Mouse (Mus musculus): ENCODE data around the gene Zkscan5. TPM values are rescaled to one million over a fixed set of nuclear protein-coding genes. Genes with fewer than 3 reads are reported as not detected.

The Zkscan5 gene
- 16.2 and 17.2 TPM in 2 replicates for polyA plus RNA-seq (2015; fragmentation: Nextera tagmentation; extraction: Ambion mirVana)

DNA sequence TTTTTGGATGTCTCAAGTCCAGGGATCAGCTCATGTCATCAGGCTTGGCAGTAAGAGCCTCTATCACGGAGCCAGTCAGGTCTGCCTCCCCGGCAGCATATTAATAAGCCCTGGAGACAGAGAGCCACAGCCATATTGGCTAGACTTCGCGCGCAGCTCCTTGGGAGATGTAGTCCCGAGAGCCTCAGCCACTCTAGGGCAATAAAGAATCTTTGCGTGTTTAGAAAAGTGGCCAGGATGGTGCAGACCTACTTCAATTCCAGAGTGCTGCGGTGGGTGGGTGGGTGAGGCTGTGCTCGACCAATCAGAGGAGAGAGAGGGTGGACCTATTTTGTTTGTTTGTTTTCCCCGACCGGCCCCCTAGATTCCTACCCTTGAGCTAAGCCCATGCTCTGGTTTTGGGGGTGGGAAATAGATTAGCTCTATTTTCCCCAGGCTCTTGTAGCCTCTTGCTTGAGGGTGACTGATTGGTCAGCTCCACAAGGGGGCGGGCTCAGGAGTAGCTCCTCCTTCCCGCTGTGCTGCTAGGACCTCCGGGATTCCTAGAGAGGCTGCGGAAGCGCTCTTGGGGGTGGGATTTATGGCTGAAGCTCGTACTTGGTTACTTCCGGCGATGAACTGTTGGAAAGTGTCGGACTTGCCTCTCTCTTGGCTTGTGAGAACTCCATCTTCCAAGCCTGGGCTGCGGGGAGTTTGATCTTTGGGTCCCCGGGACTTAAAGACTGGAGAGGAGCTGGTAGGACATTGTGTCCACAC, at the start of gene Zkscan5:
Gene Zkscan5, plus strand, starts transcription at position 627 of the 756 bp plus-strand sequence.
- Histone ChIP-seq H3K27me3 (ENCODE audit: insufficient read depth, low read length) (no peaks in the 10 kb centered on the region), H3K4me3 (ENCODE audit: low read length) (peak within 1 kb of the TSS; percentile 81), H3K27ac (ENCODE audit: low read length) (peak within 1 kb of the TSS; percentile 94), H3K36me3 (ENCODE audit: insufficient read depth, low read length) (peaks cover 13% of the 10 kb centered on the region), H3K9me3 (ENCODE audit: low read length) (no peaks in the 10 kb centered on the region), H3K4me2 (replicated peaks; ENCODE audit: low read depth, low read length) (peak within 1 kb of the TSS; percentile 72), H3K9ac (replicated peaks; ENCODE audit: low read length) (peak within 1 kb of the TSS; percentile 83), H3K4me1 (ENCODE audit: insufficient read depth, low read length) (peaks cover 21% of the 10 kb centered on the region)
- WGBS, result under 1% methylated on average over 22 of the region's 22 CpGs
- peak; percentile 98 for ATAC-seq (ENCODE audit: low FRiP score, low TSS enrichment)

DNA sequence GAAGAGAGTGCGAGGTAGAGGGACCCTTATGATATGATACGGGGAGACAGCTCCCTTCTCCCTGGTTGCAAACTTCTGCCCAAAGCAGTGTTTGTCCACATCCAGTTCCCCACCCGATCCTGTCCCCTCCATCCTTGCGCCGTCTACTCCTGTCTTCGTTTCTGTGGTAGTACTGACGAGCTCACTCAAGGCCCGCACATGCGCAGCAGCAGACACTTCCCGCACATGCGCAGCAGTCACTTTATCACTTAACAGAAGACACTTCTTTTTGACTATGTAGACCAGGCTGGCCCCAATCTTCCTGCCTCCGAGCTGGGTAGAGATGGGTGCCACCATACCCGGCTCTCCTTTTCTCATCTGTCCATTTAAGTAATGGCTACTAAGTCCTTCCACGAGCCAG, 43.0 kb upstream of the Zkscan5 start:
- Histone ChIP-seq H3K4me2 (replicated peaks; ENCODE audit: low read depth, low read length) (no peak overlapping the region), H3K27ac (ENCODE audit: low read length) (no peak overlapping the region), H3K9me3 (ENCODE audit: low read length) (no peaks in the 10 kb centered on the region), H3K9ac (replicated peaks; ENCODE audit: low read length) (no peak overlapping the region), H3K4me1 (ENCODE audit: insufficient read depth, low read length) (peaks cover 11% of the 10 kb centered on the region), H3K4me3 (ENCODE audit: low read length) (no peak overlapping the region), H3K27me3 (ENCODE audit: insufficient read depth, low read length) (no peaks in the 10 kb centered on the region), H3K36me3 (ENCODE audit: insufficient read depth, low read length) (peaks cover 38% of the 10 kb centered on the region)
- WGBS, result 95% methylated on average over 14 of the region's 14 CpGs
- ATAC-seq (ENCODE audit: low FRiP score, low TSS enrichment), result no peak

DNA sequence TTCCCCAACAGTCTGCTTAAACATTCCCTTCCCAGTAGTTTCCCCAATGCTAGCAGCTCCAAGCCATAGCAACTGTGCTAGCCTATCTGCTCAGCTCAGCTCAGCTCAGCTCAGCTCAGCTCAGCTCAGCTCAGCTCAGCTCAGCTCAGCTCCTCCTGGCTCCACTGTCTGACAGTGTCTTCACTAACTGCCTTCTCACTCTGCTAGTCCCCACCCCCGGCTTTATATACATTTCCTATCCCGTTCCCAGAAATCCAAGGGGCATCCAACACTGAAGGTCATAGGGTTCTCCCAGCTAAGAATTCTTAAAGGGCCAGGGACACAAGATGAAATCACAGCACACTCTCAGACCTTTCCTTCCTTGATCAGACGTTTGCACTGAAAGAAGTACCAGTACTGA, 39.7 kb upstream of the Zkscan5 start:
- Histone ChIP-seq H3K36me3 (ENCODE audit: insufficient read depth, low read length) (peaks cover 19% of the 10 kb centered on the region), H3K4me1 (ENCODE audit: insufficient read depth, low read length) (peaks cover 23% of the 10 kb centered on the region), H3K4me3 (ENCODE audit: low read length) (no peak overlapping the region), H3K9ac (replicated peaks; ENCODE audit: low read length) (peak overlapping the region; percentile 29; the same call in 1 of the 2 replicates), H3K27ac (ENCODE audit: low read length) (no peak overlapping the region), H3K9me3 (ENCODE audit: low read length) (no peaks in the 10 kb centered on the region), H3K4me2 (replicated peaks; ENCODE audit: low read depth, low read length) (no peak overlapping the region), H3K27me3 (ENCODE audit: insufficient read depth, low read length) (no peaks in the 10 kb centered on the region)
- ATAC-seq (ENCODE audit: low FRiP score, low TSS enrichment), result no peak
- 42% methylated on average over 3 of the region's 3 CpGs for whole genome bisulfite sequencing

DNA sequence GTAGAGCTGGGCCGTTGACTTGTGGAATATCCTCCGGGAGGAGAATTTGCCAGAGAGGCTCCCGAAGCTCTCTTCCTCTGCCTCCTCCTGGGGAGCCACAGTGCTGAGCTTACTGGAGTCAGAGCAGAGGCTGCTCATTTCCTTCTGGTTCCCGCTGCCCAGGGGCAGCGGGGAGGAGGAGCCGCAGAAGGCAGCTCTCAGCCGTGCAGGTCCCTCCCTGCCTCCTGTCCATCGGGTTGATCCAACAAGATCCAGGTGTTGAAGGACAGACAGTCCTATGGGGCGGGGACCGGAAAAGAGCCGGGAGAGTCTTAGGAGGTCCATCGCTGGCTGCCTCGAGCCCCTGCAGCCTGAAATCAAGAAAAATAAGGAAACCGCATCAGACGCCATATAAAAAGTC, 39.2 kb upstream of the Zkscan5 start:
- Histone ChIP-seq H3K4me2 (replicated peaks; ENCODE audit: low read depth, low read length) (no peak overlapping the region), H3K27me3 (ENCODE audit: insufficient read depth, low read length) (no peaks in the 10 kb centered on the region), H3K4me1 (ENCODE audit: insufficient read depth, low read length) (peaks cover 23% of the 10 kb centered on the region), H3K4me3 (ENCODE audit: low read length) (no peak overlapping the region), H3K27ac (ENCODE audit: low read length) (no peak overlapping the region), H3K36me3 (ENCODE audit: insufficient read depth, low read length) (peaks cover 21% of the 10 kb centered on the region), H3K9me3 (ENCODE audit: low read length) (no peaks in the 10 kb centered on the region), H3K9ac (replicated peaks; ENCODE audit: low read length) (peak overlapping the region; percentile 29; the same call in 1 of the 2 replicates)
- 81% methylated on average over 15 of the region's 15 CpGs for WGBS
- no peak for ATAC-seq (ENCODE audit: low FRiP score, low TSS enrichment)

DNA sequence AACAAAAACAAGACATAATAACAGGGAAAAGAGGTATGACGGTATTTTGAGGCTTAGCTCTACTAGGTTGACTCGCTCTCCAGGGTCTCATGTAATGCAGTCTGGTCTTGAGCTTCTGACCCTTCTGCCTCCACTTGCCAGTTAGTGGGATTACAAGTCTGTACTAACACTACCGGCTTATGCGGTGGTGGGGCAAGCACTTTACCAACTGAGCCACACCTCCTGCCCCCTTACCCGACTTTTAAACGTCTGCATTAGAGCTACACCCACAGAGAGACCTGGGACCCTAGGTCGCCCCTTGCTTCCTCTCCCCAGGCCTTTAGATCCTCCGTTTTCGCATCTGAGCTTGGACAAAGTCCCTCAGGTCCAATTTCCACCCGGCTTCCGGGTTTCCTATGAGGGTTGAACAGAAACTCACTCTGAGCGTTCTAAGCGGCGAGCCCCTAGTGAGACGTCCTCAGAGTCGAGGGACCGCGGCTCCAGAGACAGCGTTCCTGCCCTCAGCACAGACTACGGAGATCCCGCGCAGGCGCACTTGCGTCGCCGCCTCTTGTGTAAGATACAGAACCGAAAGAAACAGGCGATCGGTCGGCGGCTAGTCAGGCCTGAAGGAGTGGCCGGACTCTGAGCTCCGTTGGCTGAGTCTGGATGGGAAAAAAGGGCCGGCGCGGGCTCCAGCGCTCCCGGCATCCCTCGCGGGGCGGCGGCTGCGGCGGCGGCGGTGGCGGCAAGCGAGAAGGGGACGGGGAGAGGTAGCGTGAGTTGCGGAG, 37.6 kb upstream of the Zkscan5 start, which contains the start of the genes Ptcd1 and Cpsf4:
Gene Ptcd1, minus strand, starts transcription at position 573 of the 770 bp plus-strand sequence.
Gene Cpsf4, plus strand, starts transcription at position 678 of the 770 bp plus-strand sequence.
- Histone ChIP-seq H3K27me3 (ENCODE audit: insufficient read depth, low read length) (no peaks in the 10 kb centered on the region), H3K9ac (replicated peaks; ENCODE audit: low read length) (peak within 1 kb of the TSS; percentile 96), H3K9me3 (ENCODE audit: low read length) (no peaks in the 10 kb centered on the region), H3K4me3 (ENCODE audit: low read length) (peak within 1 kb of the TSS; percentile 99), H3K4me1 (ENCODE audit: insufficient read depth, low read length) (peaks cover 23% of the 10 kb centered on the region), H3K36me3 (ENCODE audit: insufficient read depth, low read length) (peaks cover 33% of the 10 kb centered on the region), H3K4me2 (replicated peaks; ENCODE audit: low read depth, low read length) (peak within 1 kb of the TSS; percentile 96), H3K27ac (ENCODE audit: low read length) (peak within 1 kb of the TSS; percentile 92)
- under 1% methylated on average over 51 of the region's 51 CpGs for WGBS
- ATAC-seq (ENCODE audit: low FRiP score, low TSS enrichment), result peak; percentile 97

DNA sequence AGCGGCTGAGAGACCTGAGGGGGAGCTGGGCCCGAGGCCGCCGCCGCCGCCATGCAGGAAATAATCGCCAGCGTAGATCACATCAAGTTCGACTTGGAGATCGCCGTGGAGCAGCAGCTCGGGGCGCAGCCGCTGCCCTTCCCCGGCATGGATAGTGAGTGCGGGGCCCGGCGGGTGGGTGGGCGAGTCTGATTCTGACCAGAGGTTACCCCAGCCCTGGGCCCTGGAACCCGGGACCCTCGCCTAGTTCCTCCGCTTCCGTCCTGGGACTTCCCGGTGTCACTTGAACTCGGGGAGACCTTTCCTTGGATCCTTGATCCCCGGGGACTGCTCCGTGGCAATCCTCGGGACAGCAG, 37.1 kb upstream of the Zkscan5 start:
- WGBS, result 1% methylated on average over 28 of the region's 28 CpGs
- ATAC-seq (ENCODE audit: low FRiP score, low TSS enrichment), result peak; percentile 53
- no peaks in the 10 kb centered on the region for H3K27me3 ChIP-seq (ENCODE audit: insufficient read depth, low read length)
- H3K4me2 ChIP-seq (replicated peaks; ENCODE audit: low read depth, low read length), result peak overlapping the region; percentile 96
- no peaks in the 10 kb centered on the region for H3K9me3 ChIP-seq (ENCODE audit: low read length)
- peak overlapping the region; percentile 96 for H3K9ac ChIP-seq (replicated peaks; ENCODE audit: low read length)
- H3K27ac ChIP-seq (ENCODE audit: low read length), result peak overlapping the region; percentile 79
- H3K4me1 ChIP-seq (ENCODE audit: insufficient read depth, low read length), result peaks cover 23% of the 10 kb centered on the region
- peaks cover 37% of the 10 kb centered on the region for H3K36me3 ChIP-seq (ENCODE audit: insufficient read depth, low read length)
- peak overlapping the region; percentile 99 for H3K4me3 ChIP-seq (ENCODE audit: low read length)

DNA sequence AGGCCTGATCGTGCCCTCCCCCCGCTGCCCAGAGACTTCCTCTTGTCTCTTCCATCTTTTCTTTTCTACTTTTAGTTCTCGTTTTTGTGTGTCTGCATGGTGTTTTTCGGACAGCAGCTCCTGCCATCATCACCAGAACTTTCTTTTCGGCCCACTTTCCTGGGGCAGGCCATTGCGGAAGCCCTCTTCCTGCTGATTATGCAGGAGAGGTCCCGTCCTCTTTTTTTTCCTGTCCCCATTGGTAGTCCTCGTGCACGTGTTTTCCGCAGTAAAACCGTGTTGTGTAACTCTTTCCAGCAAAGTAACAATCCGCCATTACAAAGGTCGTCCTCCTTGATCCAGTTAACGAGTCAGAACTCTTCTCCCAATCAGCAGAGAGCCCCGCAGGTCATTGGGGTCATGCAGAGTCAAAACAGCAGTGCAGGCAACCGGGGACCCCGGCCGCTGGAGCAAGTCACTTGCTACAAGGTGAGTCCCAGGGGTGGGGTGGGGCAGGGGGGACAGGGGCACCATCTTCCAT, 25.8 kb upstream of the Zkscan5 start:
- Histone ChIP-seq H3K4me1 (ENCODE audit: insufficient read depth, low read length) (no peaks in the 10 kb centered on the region), H3K9me3 (ENCODE audit: low read length) (no peaks in the 10 kb centered on the region), H3K4me2 (replicated peaks; ENCODE audit: low read depth, low read length) (no peak overlapping the region), H3K36me3 (ENCODE audit: insufficient read depth, low read length) (peaks cover 84% of the 10 kb centered on the region), H3K9ac (replicated peaks; ENCODE audit: low read length) (no peak overlapping the region), H3K27me3 (ENCODE audit: insufficient read depth, low read length) (no peaks in the 10 kb centered on the region), H3K4me3 (ENCODE audit: low read length) (no peak overlapping the region), H3K27ac (ENCODE audit: low read length) (no peak overlapping the region)
- WGBS, result 78% methylated on average over 18 of the region's 18 CpGs
- no peak for ATAC-seq (ENCODE audit: low FRiP score, low TSS enrichment)

DNA sequence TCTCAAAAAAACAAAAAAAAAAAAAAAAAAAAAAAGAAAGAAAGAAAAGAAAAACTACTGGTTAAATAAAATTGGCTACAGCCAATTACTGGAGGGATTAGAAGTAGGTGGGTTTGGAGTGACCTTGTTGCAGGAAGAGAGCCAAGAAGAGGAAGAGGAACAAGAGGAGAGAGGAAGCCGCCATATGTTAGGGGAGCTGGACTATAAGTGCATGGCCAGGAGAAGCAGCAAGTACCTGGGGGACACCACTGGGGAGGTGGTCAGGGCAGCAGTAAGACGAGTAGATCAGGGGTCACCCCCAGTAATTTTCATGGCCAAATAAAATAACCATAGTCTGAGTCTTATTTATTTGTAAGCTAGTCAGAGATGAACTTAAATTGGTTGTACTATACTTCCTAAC, 19.1 kb upstream of the Zkscan5 start:
- no peak overlapping the region for H3K4me3 ChIP-seq (ENCODE audit: low read length)
- no peak overlapping the region for H3K4me2 ChIP-seq (replicated peaks; ENCODE audit: low read depth, low read length)
- peaks cover 9% of the 10 kb centered on the region for H3K4me1 ChIP-seq (ENCODE audit: insufficient read depth, low read length)
- no peak for ATAC-seq (ENCODE audit: low FRiP score, low TSS enrichment)
- H3K27ac ChIP-seq (ENCODE audit: low read length), result no peak overlapping the region
- 87% methylated on average over 2 of the region's 2 CpGs for WGBS
- H3K36me3 ChIP-seq (ENCODE audit: insufficient read depth, low read length), result peaks cover 84% of the 10 kb centered on the region
- no peak overlapping the region for H3K9ac ChIP-seq (replicated peaks; ENCODE audit: low read length)
- no peaks in the 10 kb centered on the region for H3K9me3 ChIP-seq (ENCODE audit: low read length)
- H3K27me3 ChIP-seq (ENCODE audit: insufficient read depth, low read length), result no peaks in the 10 kb centered on the region

DNA sequence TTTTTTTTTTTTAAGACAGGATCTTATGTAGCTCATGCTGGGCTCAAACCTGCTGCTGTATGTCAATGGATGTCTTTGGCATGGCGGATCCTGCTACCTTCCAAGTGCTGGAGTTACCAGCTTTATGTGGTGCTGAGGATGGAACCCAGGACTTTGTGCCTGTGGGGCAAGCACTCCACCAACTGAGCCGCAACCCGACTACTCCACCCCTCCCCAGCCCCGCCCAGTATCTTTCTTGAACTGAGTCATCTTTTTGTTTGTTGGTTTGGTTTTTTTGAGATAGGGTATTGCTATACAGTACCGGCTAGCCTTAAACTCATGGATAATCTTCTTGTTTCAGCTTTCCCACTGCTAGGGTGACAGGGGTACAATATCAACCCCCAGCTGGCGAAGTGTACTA, 14.9 kb upstream of the Zkscan5 start:
- no peaks in the 10 kb centered on the region for H3K9me3 ChIP-seq (ENCODE audit: low read length)
- no peaks in the 10 kb centered on the region for H3K27me3 ChIP-seq (ENCODE audit: insufficient read depth, low read length)
- no peak overlapping the region for H3K9ac ChIP-seq (replicated peaks; ENCODE audit: low read length)
- H3K4me3 ChIP-seq (ENCODE audit: low read length), result 0 out of 2 replicates have a peak overlapping the region, but pooled peaks have one; percentile 92
- no peak overlapping the region for H3K27ac ChIP-seq (ENCODE audit: low read length)
- WGBS, result 92% methylated on average over 6 of the region's 6 CpGs
- H3K36me3 ChIP-seq (ENCODE audit: insufficient read depth, low read length), result peaks cover 49% of the 10 kb centered on the region
- 0 out of 2 replicates have a peak overlapping the region, but pooled peaks have one; percentile 89 for H3K4me2 ChIP-seq (replicated peaks; ENCODE audit: low read depth, low read length)
- peaks cover 18% of the 10 kb centered on the region for H3K4me1 ChIP-seq (ENCODE audit: insufficient read depth, low read length)
- ATAC-seq (ENCODE audit: low FRiP score, low TSS enrichment), result no peak

Data from kidney, embryonic 16.5 days (tissue).